Comparison of ENCODE assay signal across 21 mouse cellular contexts in genomic region chr9:91357321-91357720, GRCm38 (mm10). TPM values are rescaled to one million over a fixed set of nuclear protein-coding genes. Genes with fewer than 3 reads are reported as not detected.
DNase-seq lines count a peak whose midpoint lies in the region; ATAC-seq and TF ChIP-seq lines count a peak whose summit lies in the region.
"Had no signal": no experiment of that assay in that cellular context is flagged by ENCODE, and none has a peak within 500 bp of the region (broad histone marks: within the 10 kb centered on the region; RNA-seq: fewer than 3 reads in every experiment).

No protein-coding gene starts in this region.

- peaks cover 51% of the 10 kb centered on the region for H3K27me3 ChIP-seq in embryonic facial prominence, embryonic 11.5 days (ENCODE audit: control insufficient read depth, insufficient read depth, low read length)
- peaks cover 100% of the 10 kb centered on the region for H3K27me3 ChIP-seq in embryonic facial prominence, embryonic 10.5 days (replicated peaks; ENCODE audit: low read depth, poor library complexity, severe bottlenecking)
- peaks cover 50% of the 10 kb centered on the region for H3K27me3 ChIP-seq in forebrain, postnatal 0 days (ENCODE audit: insufficient read depth, low read length)
- H3K27me3 ChIP-seq in midbrain, embryonic 11.5 days (ENCODE audit: control insufficient read depth, insufficient read depth, low read length): peaks cover 60% of the 10 kb centered on the region
- peaks cover 21% of the 10 kb centered on the region for H3K27me3 ChIP-seq in neural tube, embryonic 15.5 days (replicated peaks)

- TF ChIP-seq CTCF in forebrain, postnatal 0 days (IDR thresholded peaks at IDR 0.05; ENCODE audit: low read depth): no peak

- no peaks in the 10 kb centered on the region for H3K36me3 ChIP-seq in embryonic facial prominence, embryonic 11.5 days (replicated peaks; ENCODE audit: control insufficient read depth, insufficient read depth, low read depth, low read length)
- H3K36me3 ChIP-seq in embryonic facial prominence, embryonic 10.5 days (replicated peaks): no peaks in the 10 kb centered on the region
- H3K36me3 ChIP-seq in forebrain, postnatal 0 days (ENCODE audit: insufficient read depth): no peaks in the 10 kb centered on the region
- H3K36me3 ChIP-seq in midbrain, embryonic 11.5 days (ENCODE audit: control insufficient read depth, insufficient read depth, low read length): no peaks in the 10 kb centered on the region
- H3K36me3 ChIP-seq in neural tube, embryonic 15.5 days: no peaks in the 10 kb centered on the region
- H3K36me3 ChIP-seq: limb, embryonic 15.5 days; lung, embryonic 15.5 days had no signal

- no peak overlapping the region for H3K27ac ChIP-seq in embryonic facial prominence, embryonic 11.5 days (replicated peaks; ENCODE audit: low read depth, low read length)
- H3K27ac ChIP-seq in embryonic facial prominence, embryonic 10.5 days (replicated peaks): no peak overlapping the region
- H3K27ac ChIP-seq in forebrain, postnatal 0 days (ENCODE audit: low read depth, low read length): no peak overlapping the region
- no peak overlapping the region for H3K27ac ChIP-seq in midbrain, embryonic 11.5 days (ENCODE audit: low read depth, low read length)
- H3K27ac ChIP-seq in neural tube, embryonic 15.5 days (replicated peaks): peak overlapping the region; percentile 63; the same call in 1 of the 2 replicates
- H3K27ac ChIP-seq: limb, embryonic 15.5 days; lung, embryonic 15.5 days had no signal

- WGBS in embryonic facial prominence, embryonic 11.5 days: 11% methylated on average over 3 of the region's 3 CpGs
- 9% methylated on average over 3 of the region's 3 CpGs for WGBS in embryonic facial prominence, embryonic 10.5 days
- WGBS in forebrain, postnatal 0 days: 47% methylated on average over 3 of the region's 3 CpGs
- WGBS in midbrain, embryonic 11.5 days: 13% methylated on average over 3 of the region's 3 CpGs
- 11% methylated on average over 3 of the region's 3 CpGs for WGBS in neural tube, embryonic 15.5 days

- no peak overlapping the region for H3K4me3 ChIP-seq in embryonic facial prominence, embryonic 11.5 days (ENCODE audit: low read depth, low read length)
- H3K4me3 ChIP-seq in embryonic facial prominence, embryonic 10.5 days: no peak overlapping the region
- no peak overlapping the region for H3K4me3 ChIP-seq in forebrain, postnatal 0 days (ENCODE audit: low read depth, low read length)
- no peak overlapping the region for H3K4me3 ChIP-seq in midbrain, embryonic 11.5 days (ENCODE audit: low read depth, low read length)
- no peak overlapping the region for H3K4me3 ChIP-seq in neural tube, embryonic 15.5 days (replicated peaks)
- H3K4me3 ChIP-seq: limb, embryonic 15.5 days; lung, embryonic 15.5 days had no signal

- DNase-seq in embryonic facial prominence, embryonic 11.5 days (ENCODE audit: low spot score): peak; percentile 1
- no peak for DNase-seq in embryonic facial prominence, embryonic 10.5 days (ENCODE audit: low spot score)
- DNase-seq in forebrain, postnatal 0 days: no peak
- DNase-seq in midbrain, embryonic 11.5 days (ENCODE audit: low spot score, missing footprints): peak; percentile 91
- DNase-seq in urinary bladder, postnatal 14 days (ENCODE audit: low spot score): no peak
- no peak for DNase-seq in thymus, postnatal 0 days (ENCODE audit: low spot score)
- no peak for DNase-seq in kidney, postnatal 10 days
- DNase-seq: adrenal gland, adult 2 months; B cell, adult 2 months; cerebellum, postnatal 36 days; heart, postnatal 10 days; kidney, postnatal 25 days; right cerebral cortex, adult 18-20 months had no signal

- H3K4me2 ChIP-seq in embryonic facial prominence, embryonic 11.5 days (ENCODE audit: low read depth, low read length): no peak overlapping the region
- H3K4me2 ChIP-seq in forebrain, postnatal 0 days (ENCODE audit: low read depth): 0 out of 2 replicates have a peak overlapping the region, but pooled peaks have one; percentile 13
- H3K4me2 ChIP-seq in midbrain, embryonic 11.5 days: peak overlapping the region; percentile 24; the same call in 1 of the 2 replicates
- H3K4me2 ChIP-seq in neural tube, embryonic 15.5 days: peak overlapping the region; percentile 59
- H3K4me2 ChIP-seq: limb, embryonic 15.5 days; lung, embryonic 15.5 days had no signal

- no peaks in the 10 kb centered on the region for H3K4me1 ChIP-seq in embryonic facial prominence, embryonic 11.5 days (ENCODE audit: control insufficient read depth, insufficient read depth, low read length)
- H3K4me1 ChIP-seq in embryonic facial prominence, embryonic 10.5 days: peaks cover 20% of the 10 kb centered on the region; the same call in 1 of the 2 replicates
- no peaks in the 10 kb centered on the region for H3K4me1 ChIP-seq in forebrain, postnatal 0 days (ENCODE audit: insufficient read depth)
- peaks cover 13% of the 10 kb centered on the region for H3K4me1 ChIP-seq in midbrain, embryonic 11.5 days (ENCODE audit: control insufficient read depth, insufficient read depth, low read length)
- peaks cover 18% of the 10 kb centered on the region for H3K4me1 ChIP-seq in neural tube, embryonic 15.5 days

- H3K9me3 ChIP-seq in embryonic facial prominence, embryonic 11.5 days (replicated peaks; ENCODE audit: control insufficient read depth, low read length): no peaks in the 10 kb centered on the region
- no peaks in the 10 kb centered on the region for H3K9me3 ChIP-seq in embryonic facial prominence, embryonic 10.5 days
- H3K9me3 ChIP-seq in forebrain, postnatal 0 days (ENCODE audit: low read length): no peaks in the 10 kb centered on the region
- H3K9me3 ChIP-seq in midbrain, embryonic 11.5 days (ENCODE audit: control insufficient read depth, low read length): no peaks in the 10 kb centered on the region
- H3K9me3 ChIP-seq in neural tube, embryonic 15.5 days (replicated peaks): no peaks in the 10 kb centered on the region
- H3K9me3 ChIP-seq: limb, embryonic 15.5 days; lung, embryonic 15.5 days had no signal

- H3K9ac ChIP-seq in embryonic facial prominence, embryonic 11.5 days (replicated peaks; ENCODE audit: low read length): no peak overlapping the region
- no peak overlapping the region for H3K9ac ChIP-seq in forebrain, postnatal 0 days
- peak overlapping the region; percentile 44; the same call in 1 of the 2 replicates for H3K9ac ChIP-seq in midbrain, embryonic 11.5 days (ENCODE audit: low read length)
- no peak overlapping the region for H3K9ac ChIP-seq in neural tube, embryonic 15.5 days (replicated peaks)
- H3K9ac ChIP-seq: limb, embryonic 15.5 days; lung, embryonic 15.5 days had no signal

- ATAC-seq in embryonic facial prominence, embryonic 11.5 days (replicated peaks; ENCODE audit: insufficient number of reproducible peaks, low FRiP score, low TSS enrichment, low read depth): no peak
- no peak for ATAC-seq in forebrain, postnatal 0 days
- ATAC-seq in midbrain, embryonic 11.5 days (ENCODE audit: low FRiP score): no peak
- ATAC-seq in neural tube, embryonic 15.5 days (ENCODE audit: low FRiP score): no peak
- ATAC-seq: intestine, embryonic 16.5 days had no signal

RNA-seq across cellular contexts. Expression of gene Zic4, which starts 4.9 kb away (rescaled TPM):
- polyA plus RNA-seq in embryonic facial prominence, embryonic 11.5 days (2014; fragmentation: Nextera tagmentation; extraction: Ambion mirVana): 6.7 and 6.9 TPM in 2 replicates
- polyA plus RNA-seq in embryonic facial prominence, embryonic 10.5 days (2016; fragmentation: Nextera tagmentation; extraction: Ambion mirVana): 4.0 and 5.5 TPM in 2 replicates
- 44.3 and 99.2 TPM in 2 replicates for total RNA-seq in forebrain, postnatal 0 days (2014; rRNA removed)
- polyA plus RNA-seq in forebrain, postnatal 0 days (2015; fragmentation: Nextera tagmentation; extraction: Ambion mirVana): 24.7 and 48.1 TPM in 2 replicates
- polyA plus RNA-seq in midbrain, embryonic 11.5 days (2014; fragmentation: Nextera tagmentation; extraction: Ambion mirVana): 41.7 and 42.5 TPM in 2 replicates
- polyA plus RNA-seq in neural tube, embryonic 15.5 days (2015; fragmentation: Nextera tagmentation; extraction: Ambion mirVana): 28.3 and 44.9 TPM in 2 replicates
- polyA plus RNA-seq in thymus, postnatal 0 days (2015; fragmentation: Nextera tagmentation; extraction: Ambion mirVana): not detected in 2 replicates
- total RNA-seq: adrenal gland, adult 2 months; heart, adult 8-10 months; heart, postnatal 10 days; megakaryocyte, adult 5-6 weeks; neutrophil, adult 5-6 weeks had no signal
- polyA plus RNA-seq: adrenal gland, adult 2 months; intestine, embryonic 16.5 days; lung, embryonic 15.5 days; spleen, adult 2 months had no signal

RNA-seq across cellular contexts. Expression of gene Zic1, which starts 8.3 kb away (rescaled TPM):
- 3.3 and 3.5 TPM in 2 replicates for polyA plus RNA-seq in embryonic facial prominence, embryonic 11.5 days (2014; fragmentation: Nextera tagmentation; extraction: Ambion mirVana)
- polyA plus RNA-seq in embryonic facial prominence, embryonic 10.5 days (2016; fragmentation: Nextera tagmentation; extraction: Ambion mirVana): 1.5 and 1.7 TPM in 2 replicates
- total RNA-seq in forebrain, postnatal 0 days (2014; rRNA removed): 65.4 and 127 TPM in 2 replicates
- polyA plus RNA-seq in forebrain, postnatal 0 days (2015; fragmentation: Nextera tagmentation; extraction: Ambion mirVana): 4.4 and 8.9 TPM in 2 replicates
- polyA plus RNA-seq in midbrain, embryonic 11.5 days (2014; fragmentation: Nextera tagmentation; extraction: Ambion mirVana): 13.7 and 14.8 TPM in 2 replicates
- polyA plus RNA-seq in neural tube, embryonic 15.5 days (2015; fragmentation: Nextera tagmentation; extraction: Ambion mirVana): 9.7 and 13.2 TPM in 2 replicates
- polyA plus RNA-seq in thymus, postnatal 0 days (2015; fragmentation: Nextera tagmentation; extraction: Ambion mirVana): not detected in 2 replicates
- total RNA-seq: adrenal gland, adult 2 months; megakaryocyte, adult 5-6 weeks; neutrophil, adult 5-6 weeks had no signal
- polyA plus RNA-seq: intestine, embryonic 16.5 days; spleen, adult 2 months had no signal

Comparison
In these comparisons a context has a peak if more than half of its experiments do, and no peak if none do; other contexts are left out.
1. DNase-seq: peak in embryonic facial prominence, embryonic 11.5 days (single experiment) and midbrain, embryonic 11.5 days (single experiment); none in embryonic facial prominence, embryonic 10.5 days (single experiment), forebrain, postnatal 0 days (single experiment), urinary bladder, postnatal 14 days (single experiment), thymus, postnatal 0 days (single experiment) and kidney, postnatal 10 days (single experiment).